ENCODE assay signal across 9 mouse cellular contexts in the genomic region with DNA sequence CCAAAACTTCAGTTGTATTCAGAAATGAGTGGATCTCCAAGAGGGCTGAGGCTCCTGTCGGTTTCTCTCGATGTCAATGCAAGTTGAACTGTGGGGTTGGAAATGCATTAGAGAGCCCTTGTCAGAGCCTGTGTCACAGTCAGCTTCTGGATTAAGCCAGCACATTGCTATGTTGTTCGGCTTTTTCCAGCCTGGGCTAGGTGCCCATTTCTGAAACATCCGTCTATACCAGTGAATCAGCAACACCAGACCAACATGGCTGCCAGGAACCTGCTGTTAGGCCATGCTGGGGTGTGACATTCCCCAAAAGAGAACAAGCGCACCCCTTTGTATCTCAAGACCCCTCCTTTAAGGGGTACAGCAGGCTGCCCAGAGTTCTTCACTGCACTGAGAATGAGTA.
DNase-seq lines count a peak whose midpoint lies in the region; ATAC-seq lines count a peak whose summit lies in the region.
"Had no signal": no experiment of that assay in that cellular context is flagged by ENCODE, and none has a peak within 500 bp of the region (broad histone marks: within the 10 kb centered on the region; RNA-seq: fewer than 3 reads in every experiment).

No protein-coding gene starts in this region.

- ATAC-seq in CD4-positive, CD25-positive, alpha-beta regulatory T cell, adult 4 months: no peak
- ATAC-seq in inflammation-experienced regulatory T-cells, adult 6 months: no peak
- ATAC-seq: hindbrain, postnatal 0 days had no signal

- peak; percentile 37 for DNase-seq in gastrocnemius, postnatal 10 days
- DNase-seq in gastrocnemius, postnatal 36 days: no peak
- DNase-seq in right cerebral cortex, adult 2 months (ENCODE audit: low spot score in 2 of 2): peak; percentile 29 to 39
- no peak for DNase-seq in right cerebral cortex, postnatal 14 days
- DNase-seq in cerebellum, adult 9-10 months: peak; percentile 54
- DNase-seq: thymus, postnatal 25 days had no signal

- intact Hi-C loops in gastrocnemius, postnatal 36 days (cut with DNase I): no loop called here

Comparison
In these comparisons a context has a peak if more than half of its experiments do, and no peak if none do; other contexts are left out.
1. DNase-seq: peak in gastrocnemius, postnatal 10 days (single experiment), right cerebral cortex, adult 2 months (2 of 2) and cerebellum, adult 9-10 months (single experiment); none in gastrocnemius, postnatal 36 days (0 of 2) and right cerebral cortex, postnatal 14 days (single experiment).